Mouse (Mus musculus) heart, postnatal 0 days (tissue): ENCODE results near the gene Ttc9c.

Source experiments
- CTCF ChIP-seq: IDR thresholded peaks from 2 replicates; pipeline ENCODE4 v1.5.1; 2016; ENCODE audit warnings: antibody characterized with exemption, control low read depth, low read depth
- EP300 ChIP-seq: IDR thresholded peaks from 2 replicates; pipeline ENCODE4 v1.6.1; 2016; ENCODE audit warnings: antibody characterized with exemption, low read depth

- TF ChIP-seq CTCF (no peak), EP300 (no peak)
These were observed 29.2 kb upstream of the Ttc9c start for GRCm38 (mm10) chr19:8848356-8848755.
